Mouse (Mus musculus): Measurements from ENCODE around the gene Hipk3.

Hipk3 gene

GRCm38 (mm10) chr2:104490761-104491160 is 3.5 kb downstream of the Hipk3 start:
- Histone ChIP-seq H3K36me3 (ENCODE audit: control insufficient read depth, insufficient read depth, low read length, poor library complexity, severe bottlenecking) (no peaks in the 10 kb centered on the region), H3K27me3 (ENCODE audit: control insufficient read depth, insufficient read depth, low read length, poor library complexity, severe bottlenecking) (no peaks in the 10 kb centered on the region)
- DNase-seq (ENCODE audit: low read depth, low spot score) = no peak

GRCm38 (mm10) chr2:104489851-104490250 is 4.4 kb downstream of the Hipk3 start:
- no peak for DNase-seq (ENCODE audit: low read depth, low spot score)
- Histone ChIP-seq H3K27me3 (ENCODE audit: control insufficient read depth, insufficient read depth, low read length, poor library complexity, severe bottlenecking) (no peaks in the 10 kb centered on the region), H3K36me3 (ENCODE audit: control insufficient read depth, insufficient read depth, low read length, poor library complexity, severe bottlenecking) (no peaks in the 10 kb centered on the region)

- Histone ChIP-seq H3K27me3 (ENCODE audit: control insufficient read depth, insufficient read depth, low read length, poor library complexity, severe bottlenecking) (no peaks in the 10 kb centered on the region), H3K36me3 (ENCODE audit: control insufficient read depth, insufficient read depth, low read length, poor library complexity, severe bottlenecking) (no peaks in the 10 kb centered on the region)
- DNase-seq (ENCODE audit: low read depth, low spot score) = no peak
These were observed 9.8 kb downstream of the Hipk3 start for GRCm38 (mm10) chr2:104484438-104484837.

GRCm38 (mm10) chr2:104482156-104482555 is 12.1 kb downstream of the Hipk3 start:
- no peaks in the 10 kb centered on the region for H3K36me3 ChIP-seq (ENCODE audit: control insufficient read depth, insufficient read depth, low read length, poor library complexity, severe bottlenecking)
- DNase-seq (ENCODE audit: low read depth, low spot score) = no peak
- H3K27me3 ChIP-seq (ENCODE audit: control insufficient read depth, insufficient read depth, low read length, poor library complexity, severe bottlenecking) = no peaks in the 10 kb centered on the region

- DNase-seq (ENCODE audit: low read depth, low spot score) = no peak
- H3K27me3 ChIP-seq (ENCODE audit: control insufficient read depth, insufficient read depth, low read length, poor library complexity, severe bottlenecking) = no peaks in the 10 kb centered on the region
- H3K36me3 ChIP-seq (ENCODE audit: control insufficient read depth, insufficient read depth, low read length, poor library complexity, severe bottlenecking) = no peaks in the 10 kb centered on the region
These were observed 15.2 kb downstream of the Hipk3 start for GRCm38 (mm10) chr2:104479054-104479453.

GRCm38 (mm10) chr2:104477398-104478015 is 16.7 kb downstream of the Hipk3 start:
- Histone ChIP-seq H3K27me3 (ENCODE audit: control insufficient read depth, insufficient read depth, low read length, poor library complexity, severe bottlenecking) (no peaks in the 10 kb centered on the region), H3K36me3 (ENCODE audit: control insufficient read depth, insufficient read depth, low read length, poor library complexity, severe bottlenecking) (no peaks in the 10 kb centered on the region)
- no peak for DNase-seq (ENCODE audit: low read depth, low spot score)

- no peak for DNase-seq (ENCODE audit: low read depth, low spot score)
- H3K36me3 ChIP-seq (ENCODE audit: control insufficient read depth, insufficient read depth, low read length, poor library complexity, severe bottlenecking) = peaks cover 6% of the 10 kb centered on the region; the same call in 1 of the 2 replicates
- H3K27me3 ChIP-seq (ENCODE audit: control insufficient read depth, insufficient read depth, low read length, poor library complexity, severe bottlenecking) = no peaks in the 10 kb centered on the region
These were observed 22.2 kb downstream of the Hipk3 start for GRCm38 (mm10) chr2:104472056-104472455.

GRCm38 (mm10) chr2:104471161-104471560 is 23.1 kb downstream of the Hipk3 start:
- Histone ChIP-seq H3K27me3 (ENCODE audit: control insufficient read depth, insufficient read depth, low read length, poor library complexity, severe bottlenecking) (no peaks in the 10 kb centered on the region), H3K36me3 (ENCODE audit: control insufficient read depth, insufficient read depth, low read length, poor library complexity, severe bottlenecking) (peaks cover 6% of the 10 kb centered on the region; the same call in 1 of the 2 replicates)
- DNase-seq (ENCODE audit: low read depth, low spot score) = no peak

- Histone ChIP-seq H3K27me3 (ENCODE audit: control insufficient read depth, insufficient read depth, low read length, poor library complexity, severe bottlenecking) (no peaks in the 10 kb centered on the region), H3K36me3 (ENCODE audit: control insufficient read depth, insufficient read depth, low read length, poor library complexity, severe bottlenecking) (peaks cover 6% of the 10 kb centered on the region; the same call in 1 of the 2 replicates)
- DNase-seq (ENCODE audit: low read depth, low spot score) = no peak
These were observed 23.7 kb downstream of the Hipk3 start for GRCm38 (mm10) chr2:104470536-104470935.

GRCm38 (mm10) chr2:104468419-104468818 is 25.8 kb downstream of the Hipk3 start:
- peaks cover 6% of the 10 kb centered on the region; the same call in 1 of the 2 replicates for H3K36me3 ChIP-seq (ENCODE audit: control insufficient read depth, insufficient read depth, low read length, poor library complexity, severe bottlenecking)
- no peak for DNase-seq (ENCODE audit: low read depth, low spot score)
- no peaks in the 10 kb centered on the region for H3K27me3 ChIP-seq (ENCODE audit: control insufficient read depth, insufficient read depth, low read length, poor library complexity, severe bottlenecking)

- DNase-seq (ENCODE audit: low read depth, low spot score) = no peak
- Histone ChIP-seq H3K27me3 (ENCODE audit: control insufficient read depth, insufficient read depth, low read length, poor library complexity, severe bottlenecking) (no peaks in the 10 kb centered on the region), H3K36me3 (ENCODE audit: control insufficient read depth, insufficient read depth, low read length, poor library complexity, severe bottlenecking) (peaks cover 6% of the 10 kb centered on the region; the same call in 1 of the 2 replicates)
These were observed 27.2 kb downstream of the Hipk3 start for GRCm38 (mm10) chr2:104466908-104467616.

- DNase-seq (ENCODE audit: low read depth, low spot score) = no peak
- H3K36me3 ChIP-seq (ENCODE audit: control insufficient read depth, insufficient read depth, low read length, poor library complexity, severe bottlenecking) = peaks cover 5% of the 10 kb centered on the region; the same call in 1 of the 2 replicates
These were observed 28.4 kb downstream of the Hipk3 start for GRCm38 (mm10) chr2:104465639-104466430.

GRCm38 (mm10) chr2:104460021-104460420 is 34.2 kb downstream of the Hipk3 start:
- H3K36me3 ChIP-seq (ENCODE audit: control insufficient read depth, insufficient read depth, low read length, poor library complexity, severe bottlenecking) = no peaks in the 10 kb centered on the region
- H3K27me3 ChIP-seq (ENCODE audit: control insufficient read depth, insufficient read depth, low read length, poor library complexity, severe bottlenecking) = no peaks in the 10 kb centered on the region
- no peak for DNase-seq (ENCODE audit: low read depth, low spot score)

More at GRCm38 (mm10) chr2:104465639-104466430, 28.4 kb downstream of the Hipk3 start:
- no peaks in the 10 kb centered on the region for H3K27me3 ChIP-seq (ENCODE audit: control insufficient read depth, insufficient read depth, low read length, poor library complexity, severe bottlenecking)

- no peak for DNase-seq (ENCODE audit: low read depth, low spot score)
- H3K36me3 ChIP-seq (ENCODE audit: control insufficient read depth, insufficient read depth, low read length, poor library complexity, severe bottlenecking) = no peaks in the 10 kb centered on the region
- H3K27me3 ChIP-seq (ENCODE audit: control insufficient read depth, insufficient read depth, low read length, poor library complexity, severe bottlenecking) = no peaks in the 10 kb centered on the region
These were observed 35.5 kb downstream of the Hipk3 start for GRCm38 (mm10) chr2:104458569-104459332.

Measured in splenic B cell, adult 2 months (primary cell).